Mouse (Mus musculus): ENCODE data around the gene Tppp2. TPM values are rescaled to one million over a fixed set of nuclear protein-coding genes. Genes with fewer than 3 reads are reported as not detected.
"Not testable (repeated sequence)": the region's sequence is repeated elsewhere in the genome, so short reads cannot be mapped to it uniquely, and the experiment has no call there.

Tppp2 gene
- polyA plus RNA-seq, 1 experiment from 2014 or later: not detected

DNA sequence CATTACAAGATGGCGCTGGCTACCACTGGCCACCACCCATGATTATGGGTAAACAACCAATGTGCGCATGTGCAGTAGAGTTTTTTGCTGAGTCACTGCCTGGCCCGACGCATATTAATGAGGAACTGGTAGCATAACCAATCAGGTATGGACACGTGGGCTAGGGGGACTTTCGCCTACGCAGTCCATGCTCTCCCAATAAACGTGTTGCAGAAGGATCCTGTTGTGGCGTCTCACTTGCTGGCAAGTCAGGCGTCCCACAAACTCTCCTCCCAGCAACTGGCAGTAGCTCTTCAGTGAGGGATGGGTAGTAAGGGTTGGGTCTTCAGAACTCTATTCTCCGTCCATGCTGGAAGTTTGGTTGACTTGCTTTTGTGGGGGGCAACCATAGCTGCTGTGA, 8.7 kb downstream of the Tppp2 start:
- DNase-seq (ENCODE audit: low spot score); ATAC-seq (ENCODE audit: low read depth); H3K9me3 ChIP-seq (ENCODE audit: control insufficient read depth, low read length); H3K4me3 ChIP-seq (ENCODE audit: low read depth, low read length); H3K36me3 ChIP-seq (ENCODE audit: control insufficient read depth, insufficient read depth, low read length); H3K27ac ChIP-seq (replicated peaks; ENCODE audit: low read depth, low read length); H3K27me3 ChIP-seq (replicated peaks; ENCODE audit: control insufficient read depth, insufficient read depth, low read length); H3K4me1 ChIP-seq (ENCODE audit: control insufficient read depth, insufficient read depth, low read length); H3K4me2 ChIP-seq (ENCODE audit: low read depth, low read length); H3K9ac ChIP-seq (ENCODE audit: low read depth, low read length): not testable (repeated sequence)
- 92% methylated on average over 11 of the region's 11 CpGs for WGBS

DNA sequence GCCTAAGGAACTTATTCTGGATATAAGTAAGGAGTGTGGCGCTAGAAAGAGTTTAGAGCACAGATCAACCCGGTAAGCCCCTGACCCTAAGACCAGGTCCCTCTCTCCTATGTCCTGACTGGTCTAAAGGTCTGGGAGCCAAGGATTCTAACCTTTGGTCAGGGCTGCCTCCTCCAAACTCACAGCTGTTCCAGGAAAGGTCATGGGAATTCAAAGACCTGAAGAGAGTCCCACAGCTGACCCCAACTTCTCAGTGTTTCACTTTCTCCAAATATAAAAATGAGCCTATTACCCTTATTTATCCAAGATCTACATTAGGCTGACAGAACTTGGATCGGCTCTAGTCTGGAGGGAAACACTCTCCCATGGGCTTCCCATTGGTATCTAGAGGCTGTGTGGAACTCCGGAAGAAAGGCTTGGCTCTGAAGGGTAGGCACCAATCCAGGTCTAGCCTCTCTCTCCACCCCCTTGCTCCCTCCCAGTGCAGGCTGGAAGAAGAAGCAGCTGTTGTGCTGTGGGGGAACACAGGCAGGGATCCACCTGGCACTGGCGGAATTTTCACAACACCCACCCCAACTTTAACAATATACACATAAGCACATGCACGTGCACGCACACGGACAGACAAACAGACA, 11.2 kb downstream of the Tppp2 start:
- Histone ChIP-seq H3K9me3 (ENCODE audit: control insufficient read depth, low read length) (no peaks in the 10 kb centered on the region), H3K4me3 (ENCODE audit: low read depth, low read length) (no peak overlapping the region), H3K4me2 (ENCODE audit: low read depth, low read length) (no peak overlapping the region), H3K27me3 (replicated peaks; ENCODE audit: control insufficient read depth, insufficient read depth, low read length) (no peaks in the 10 kb centered on the region), H3K4me1 (ENCODE audit: control insufficient read depth, insufficient read depth, low read length) (no peaks in the 10 kb centered on the region), H3K9ac (ENCODE audit: low read depth, low read length) (no peak overlapping the region), H3K27ac (replicated peaks; ENCODE audit: low read depth, low read length) (no peak overlapping the region), H3K36me3 (ENCODE audit: control insufficient read depth, insufficient read depth, low read length) (no peaks in the 10 kb centered on the region)
- ATAC-seq (ENCODE audit: low read depth) (no peak), DNase-seq (ENCODE audit: low spot score) (peak; percentile 49)
- 67% methylated on average over 8 of the region's 8 CpGs for WGBS

DNA sequence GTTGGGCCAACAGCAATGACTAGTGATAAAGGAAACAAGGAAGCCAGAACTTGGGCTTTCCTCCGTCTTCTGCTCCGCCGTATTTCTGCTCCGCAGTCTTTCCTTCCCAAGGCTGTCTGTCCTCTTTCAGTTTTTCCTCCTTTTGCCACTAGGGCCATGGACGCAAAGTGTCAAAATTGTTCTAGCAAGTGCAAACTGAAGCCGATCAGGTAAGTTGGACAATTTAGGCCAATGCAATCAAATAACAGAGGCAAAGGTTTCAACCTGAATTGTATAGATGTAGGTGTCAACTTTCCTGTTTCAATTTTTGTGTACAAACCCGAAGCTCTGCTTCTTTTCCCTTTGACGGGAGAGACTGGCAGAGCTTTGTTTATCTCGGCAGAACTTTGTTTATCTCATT, 11.7 kb downstream of the Tppp2 start:
- Histone ChIP-seq H3K4me2 (ENCODE audit: low read depth, low read length) (no peak overlapping the region), H3K4me1 (ENCODE audit: control insufficient read depth, insufficient read depth, low read length) (no peaks in the 10 kb centered on the region), H3K9ac (ENCODE audit: low read depth, low read length) (no peak overlapping the region), H3K27me3 (replicated peaks; ENCODE audit: control insufficient read depth, insufficient read depth, low read length) (no peaks in the 10 kb centered on the region), H3K36me3 (ENCODE audit: control insufficient read depth, insufficient read depth, low read length) (no peaks in the 10 kb centered on the region), H3K4me3 (ENCODE audit: low read depth, low read length) (no peak overlapping the region), H3K9me3 (ENCODE audit: control insufficient read depth, low read length) (no peaks in the 10 kb centered on the region), H3K27ac (replicated peaks; ENCODE audit: low read depth, low read length) (no peak overlapping the region)
- whole genome bisulfite sequencing: 61% methylated on average over 9 of the region's 9 CpGs
- DNase-seq (ENCODE audit: low spot score) (no peak), ATAC-seq (ENCODE audit: low read depth) (no peak)

DNA sequence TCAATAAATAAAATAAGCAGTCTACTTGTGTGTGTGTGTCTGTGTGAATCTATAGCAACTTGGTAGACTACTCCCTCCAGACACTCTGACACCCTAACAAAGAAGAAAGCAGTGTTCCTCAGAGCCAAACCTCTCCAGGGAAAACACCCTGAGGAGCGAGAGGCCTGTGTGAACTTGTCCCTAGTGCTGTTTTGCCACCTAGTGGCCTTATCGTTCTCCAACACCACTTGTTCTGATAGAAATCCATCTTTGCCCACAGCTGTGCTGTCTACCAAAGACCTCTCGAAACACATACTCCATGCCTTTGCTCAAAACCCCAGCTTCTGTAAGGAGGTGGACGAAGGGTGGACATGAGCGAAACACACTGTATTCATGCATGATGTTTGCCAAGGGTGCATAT, 12.6 kb downstream of the Tppp2 start:
- ATAC-seq (ENCODE audit: low read depth) (peak; percentile 92), DNase-seq (ENCODE audit: low spot score) (peak; percentile 90)
- Histone ChIP-seq H3K4me2 (ENCODE audit: low read depth, low read length) (no peak overlapping the region), H3K27me3 (replicated peaks; ENCODE audit: control insufficient read depth, insufficient read depth, low read length) (no peaks in the 10 kb centered on the region), H3K4me1 (ENCODE audit: control insufficient read depth, insufficient read depth, low read length) (no peaks in the 10 kb centered on the region), H3K36me3 (ENCODE audit: control insufficient read depth, insufficient read depth, low read length) (no peaks in the 10 kb centered on the region), H3K4me3 (ENCODE audit: low read depth, low read length) (no peak overlapping the region), H3K9ac (ENCODE audit: low read depth, low read length) (no peak overlapping the region), H3K9me3 (ENCODE audit: control insufficient read depth, low read length) (no peaks in the 10 kb centered on the region), H3K27ac (replicated peaks; ENCODE audit: low read depth, low read length) (no peak overlapping the region)
- WGBS: 33% methylated on average over 5 of the region's 5 CpGs

DNA sequence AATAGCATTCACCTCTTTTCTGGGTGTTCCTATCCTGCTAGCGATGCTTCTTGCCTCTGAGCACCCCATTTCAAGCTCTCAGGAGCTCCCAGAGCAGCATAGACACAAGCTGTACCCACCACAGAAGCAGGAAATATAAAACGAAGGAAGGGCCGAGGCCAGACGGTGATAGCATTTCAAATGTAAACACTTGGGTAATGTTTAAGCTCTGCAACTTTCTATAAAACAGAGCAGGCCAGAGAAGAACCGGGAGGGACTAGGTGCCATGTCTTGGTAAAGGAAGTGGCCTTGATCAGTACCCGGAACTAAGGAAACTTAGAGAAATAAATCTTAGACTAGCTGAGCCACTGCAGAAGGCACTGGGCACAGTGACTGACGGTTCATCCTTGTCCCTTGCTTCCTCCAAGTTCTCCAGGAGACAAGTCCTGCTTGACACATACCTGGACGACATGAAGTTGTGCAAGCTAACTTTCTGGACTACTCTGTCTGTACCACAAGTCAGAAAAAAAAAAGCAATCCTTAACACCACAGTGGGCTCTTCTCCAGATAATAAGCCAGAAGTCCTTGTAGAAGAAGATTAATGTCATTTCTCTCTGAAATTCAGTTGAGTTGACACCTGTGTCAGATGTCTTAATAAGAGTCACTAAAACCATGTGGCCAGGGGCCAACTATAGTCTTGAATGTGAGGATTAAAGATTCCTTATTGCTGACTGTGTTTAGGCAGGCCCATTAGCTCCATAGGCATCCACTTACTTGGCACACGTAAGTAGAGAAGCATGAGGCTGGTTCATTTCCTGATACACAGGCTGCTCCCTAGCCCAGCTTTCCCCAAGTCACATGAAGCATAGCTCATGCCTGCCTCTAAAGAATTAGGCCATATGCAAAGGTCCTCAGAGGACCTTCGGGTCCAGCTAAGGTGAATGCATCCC, 14.1 kb downstream of the Tppp2 start:
- H3K27me3 ChIP-seq (replicated peaks; ENCODE audit: control insufficient read depth, insufficient read depth, low read length): no peaks in the 10 kb centered on the region
- DNase-seq (ENCODE audit: low spot score) (peak; percentile 80), ATAC-seq (ENCODE audit: low read depth) (peak; percentile 59)
- 0 out of 2 replicates have a peak, but pooled peaks cover 4% of the 10 kb centered on the region for H3K9me3 ChIP-seq (ENCODE audit: control insufficient read depth, low read length)
- H3K36me3 ChIP-seq (ENCODE audit: control insufficient read depth, insufficient read depth, low read length): no peaks in the 10 kb centered on the region
- no peak overlapping the region for H3K4me3 ChIP-seq (ENCODE audit: low read depth, low read length)
- no peak overlapping the region for H3K9ac ChIP-seq (ENCODE audit: low read depth, low read length)
- no peaks in the 10 kb centered on the region for H3K4me1 ChIP-seq (ENCODE audit: control insufficient read depth, insufficient read depth, low read length)
- WGBS: 59% methylated on average over 10 of the region's 10 CpGs
- H3K27ac ChIP-seq (replicated peaks; ENCODE audit: low read depth, low read length): no peak overlapping the region
- no peak overlapping the region for H3K4me2 ChIP-seq (ENCODE audit: low read depth, low read length)

DNA sequence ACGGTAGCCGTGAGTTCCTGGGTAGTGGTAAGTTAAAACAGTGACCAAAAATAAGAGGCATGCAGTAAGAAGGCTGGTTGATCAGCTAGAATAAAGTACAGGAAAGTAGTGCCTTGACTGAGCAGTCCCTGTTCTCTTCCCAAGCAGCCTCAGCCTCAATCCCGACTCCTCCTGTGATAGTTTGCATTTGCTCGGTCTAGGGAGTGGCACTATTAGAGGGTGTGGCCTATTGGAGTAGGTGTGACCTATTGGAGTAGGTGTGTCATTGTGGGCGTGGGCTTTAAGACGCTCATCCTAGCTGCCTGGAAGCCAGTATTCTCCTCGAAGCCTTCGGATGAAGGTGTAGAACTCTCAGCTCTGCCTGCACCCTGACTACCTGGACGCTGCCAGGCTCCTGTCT, 20.8 kb downstream of the Tppp2 start:
- no peaks in the 10 kb centered on the region for H3K36me3 ChIP-seq (ENCODE audit: control insufficient read depth, insufficient read depth, low read length)
- no peak overlapping the region for H3K9ac ChIP-seq (ENCODE audit: low read depth, low read length)
- no peaks in the 10 kb centered on the region for H3K27me3 ChIP-seq (replicated peaks; ENCODE audit: control insufficient read depth, insufficient read depth, low read length)
- H3K4me2 ChIP-seq (ENCODE audit: low read depth, low read length): no peak overlapping the region
- H3K4me1 ChIP-seq (ENCODE audit: control insufficient read depth, insufficient read depth, low read length): peaks cover 5% of the 10 kb centered on the region; the same call in 1 of the 2 replicates
- H3K9me3 ChIP-seq (ENCODE audit: control insufficient read depth, low read length): peaks cover 10% of the 10 kb centered on the region; the same call in 1 of the 2 replicates
- no peak overlapping the region for H3K27ac ChIP-seq (replicated peaks; ENCODE audit: low read depth, low read length)
- no peak overlapping the region for H3K4me3 ChIP-seq (ENCODE audit: low read depth, low read length)
- 90% methylated on average over 9 of the region's 9 CpGs for WGBS
- ATAC-seq (ENCODE audit: low read depth): no peak
- no peak for DNase-seq (ENCODE audit: low spot score)

DNA sequence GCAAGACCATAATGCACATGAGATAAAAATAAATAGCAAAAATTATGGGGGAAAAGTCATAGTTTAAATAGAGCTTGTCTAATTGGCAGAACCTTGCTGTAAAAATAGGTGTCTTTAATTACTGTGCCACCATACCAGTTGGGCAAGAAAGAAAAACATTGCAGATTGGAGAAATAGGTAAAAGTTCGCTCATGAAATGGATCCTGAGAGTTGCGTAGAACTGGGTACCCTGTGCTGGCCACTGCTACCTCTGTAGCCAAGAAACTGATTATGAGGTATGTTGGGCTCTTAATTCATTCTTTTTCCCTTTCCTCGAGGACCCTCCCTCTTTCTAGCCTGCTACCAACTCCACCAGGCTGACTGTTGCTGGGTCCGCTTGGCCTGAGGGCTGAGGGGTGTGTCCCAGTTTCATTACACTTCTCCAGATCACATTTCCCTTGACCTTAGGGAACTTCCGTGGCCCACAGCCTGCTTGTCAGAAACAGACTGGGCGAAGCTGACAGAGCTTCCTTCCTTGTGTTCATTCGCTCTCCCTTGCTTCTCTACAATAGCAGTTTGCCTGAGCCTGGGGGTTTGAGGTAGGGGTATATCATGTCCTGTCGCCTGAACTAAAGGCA, 22.8 kb downstream of the Tppp2 start:
- ATAC-seq (ENCODE audit: low read depth) (no peak), DNase-seq (ENCODE audit: low spot score) (peak; percentile 33)
- Histone ChIP-seq H3K27ac (replicated peaks; ENCODE audit: low read depth, low read length) (no peak overlapping the region), H3K36me3 (ENCODE audit: control insufficient read depth, insufficient read depth, low read length) (no peaks in the 10 kb centered on the region), H3K4me3 (ENCODE audit: low read depth, low read length) (no peak overlapping the region), H3K9me3 (ENCODE audit: control insufficient read depth, low read length) (peaks cover 10% of the 10 kb centered on the region; the same call in 1 of the 2 replicates), H3K27me3 (replicated peaks; ENCODE audit: control insufficient read depth, insufficient read depth, low read length) (no peaks in the 10 kb centered on the region), H3K4me2 (ENCODE audit: low read depth, low read length) (no peak overlapping the region), H3K4me1 (ENCODE audit: control insufficient read depth, insufficient read depth, low read length) (peaks cover 5% of the 10 kb centered on the region; the same call in 1 of the 2 replicates), H3K9ac (ENCODE audit: low read depth, low read length) (no peak overlapping the region)
- WGBS: 25% methylated on average over 8 of the region's 8 CpGs

DNA sequence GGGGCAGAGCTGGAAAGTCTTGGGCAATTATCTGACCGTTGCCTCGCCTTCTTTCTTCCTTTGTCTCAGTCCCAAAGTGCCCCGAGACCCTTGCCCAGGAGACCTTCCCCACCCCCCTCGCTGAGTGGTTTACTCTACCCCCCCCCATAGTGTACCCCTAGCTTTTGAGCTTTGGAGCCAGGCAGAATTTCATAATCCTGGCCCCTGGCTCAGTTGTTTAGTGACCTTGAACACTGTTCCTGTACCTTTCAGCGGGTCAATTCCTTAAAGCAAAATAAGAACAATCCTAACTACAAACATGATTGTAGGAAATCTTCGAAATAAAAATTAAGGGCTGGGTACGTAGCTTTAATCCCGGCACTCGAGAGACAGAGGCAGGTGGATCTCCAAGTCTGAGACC, 23.4 kb downstream of the Tppp2 start:
- Histone ChIP-seq H3K4me2 (ENCODE audit: low read depth, low read length) (no peak overlapping the region), H3K27me3 (replicated peaks; ENCODE audit: control insufficient read depth, insufficient read depth, low read length) (no peaks in the 10 kb centered on the region), H3K9ac (ENCODE audit: low read depth, low read length) (no peak overlapping the region), H3K27ac (replicated peaks; ENCODE audit: low read depth, low read length) (no peak overlapping the region), H3K36me3 (ENCODE audit: control insufficient read depth, insufficient read depth, low read length) (no peaks in the 10 kb centered on the region), H3K9me3 (ENCODE audit: control insufficient read depth, low read length) (peaks cover 7% of the 10 kb centered on the region; the same call in 1 of the 2 replicates), H3K4me1 (ENCODE audit: control insufficient read depth, insufficient read depth, low read length) (peaks cover 5% of the 10 kb centered on the region; the same call in 1 of the 2 replicates), H3K4me3 (ENCODE audit: low read depth, low read length) (no peak overlapping the region)
- ATAC-seq (ENCODE audit: low read depth) (no peak), DNase-seq (ENCODE audit: low spot score) (no peak)
- WGBS: 51% methylated on average over 9 of the region's 9 CpGs
